In the genomic region with DNA sequence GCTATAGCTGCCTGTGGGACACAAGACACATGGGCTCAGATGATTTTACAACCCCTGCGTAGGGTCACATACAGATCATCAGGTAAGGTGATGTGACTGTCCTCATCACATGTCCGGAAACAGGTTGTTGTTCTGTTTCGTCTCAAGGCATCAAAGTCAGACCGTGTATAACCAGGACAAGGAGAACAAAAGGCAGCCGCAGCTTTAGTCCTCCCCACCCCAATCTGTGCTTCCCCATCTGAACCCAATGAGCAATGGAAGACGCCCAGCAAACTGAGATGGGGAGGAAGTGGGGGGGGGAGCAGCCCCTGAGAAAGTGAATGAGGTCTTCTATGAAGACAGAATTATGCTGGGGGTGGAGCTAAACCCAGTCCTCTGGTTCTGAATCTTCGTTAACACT, we compare ENCODE assay signal across 25 mouse cellular contexts.
DNase-seq lines count a peak whose midpoint lies in the region; ATAC-seq lines count a peak whose summit lies in the region.
"Had no signal": no experiment of that assay in that cellular context is flagged by ENCODE, and none has a peak within 500 bp of the region (broad histone marks: within the 10 kb centered on the region; RNA-seq: fewer than 3 reads in every experiment).

No protein-coding gene starts in this region.

- H3K36me3 ChIP-seq in limb, embryonic 10.5 days: no peaks in the 10 kb centered on the region
- H3K36me3 ChIP-seq: G1E; hindbrain, embryonic 15.5 days; limb, embryonic 13.5 days; liver, embryonic 12.5 days; midbrain, embryonic 12.5 days had no signal

- peak; percentile 67 for DNase-seq in CD4-positive, CD25-positive, alpha-beta regulatory T cell, adult 2 months (ENCODE audit: low read depth, low spot score)
- DNase-seq in T-cell, adult 2 months (ENCODE audit: low spot score): peak; percentile 60
- no peak for DNase-seq in limb, embryonic 10.5 days (ENCODE audit: low spot score)
- peak; percentile 26 for DNase-seq in thymus, postnatal 25 days
- no peak for DNase-seq in left cerebral cortex, adult 11 months (ENCODE audit: low spot score)
- no peak for DNase-seq in c-Kit-positive CD71-positive TER-119-positive erythroid progenitor cells, embryonic 14.5 days (ENCODE audit: low spot score)
- DNase-seq: adrenal gland, postnatal 14 days; cerebellum, adult 8-10 months; forebrain, postnatal 0 days; gastrocnemius, postnatal 36 days; heart, adult 2 months; kidney, adult 9 months; kidney, postnatal 14 days; lung, adult 18-20 months; lung, postnatal 10 days; retina, postnatal 1 day had no signal

- no peaks in the 10 kb centered on the region for H3K9me3 ChIP-seq in limb, embryonic 10.5 days (replicated peaks)
- H3K9me3 ChIP-seq: G1E; hindbrain, embryonic 15.5 days; limb, embryonic 13.5 days; liver, embryonic 12.5 days; midbrain, embryonic 12.5 days had no signal

- 76% methylated on average over 7 of the region's 7 CpGs for WGBS in limb, embryonic 10.5 days

- H3K27me3 ChIP-seq in limb, embryonic 10.5 days (ENCODE audit: low read depth, poor library complexity, severe bottlenecking): no peaks in the 10 kb centered on the region
- H3K27me3 ChIP-seq: CH12.LX; hindbrain, embryonic 15.5 days; limb, embryonic 13.5 days had no signal

- no peak overlapping the region for H3K4me3 ChIP-seq in limb, embryonic 10.5 days
- H3K4me3 ChIP-seq: heart, adult 2 months; hindbrain, embryonic 15.5 days; limb, embryonic 13.5 days; liver, embryonic 12.5 days; midbrain, embryonic 12.5 days had no signal

- H3K27ac ChIP-seq in limb, embryonic 10.5 days: peak overlapping the region; percentile 27; the same call in 1 of the 2 replicates
- H3K27ac ChIP-seq: heart, adult 2 months; hindbrain, embryonic 15.5 days; limb, embryonic 13.5 days; liver, embryonic 12.5 days; midbrain, embryonic 12.5 days; stomach, postnatal 0 days had no signal

- H3K4me1 ChIP-seq in limb, embryonic 10.5 days: peaks cover 55% of the 10 kb centered on the region

- ATAC-seq in megakaryocyte, adult 5-6 weeks (ENCODE audit: poor library complexity, severe bottlenecking): no peak
- ATAC-seq: forebrain, postnatal 0 days; intestine, embryonic 16.5 days; liver, embryonic 12.5 days had no signal

Comparison
In these comparisons a context has a peak if more than half of its experiments do, and no peak if none do; other contexts are left out.
1. DNase-seq: peak in CD4-positive, CD25-positive, alpha-beta regulatory T cell, adult 2 months (single experiment), T-cell, adult 2 months (single experiment) and thymus, postnatal 25 days (single experiment); none in limb, embryonic 10.5 days (single experiment), left cerebral cortex, adult 11 months (single experiment) and c-Kit-positive CD71-positive TER-119-positive erythroid progenitor cells, embryonic 14.5 days (single experiment).